Mouse (Mus musculus) A20 (cell line): ENCODE data around the gene Klhl13.

Source experiments
- DNase-seq: peaks from one replicate; pipeline ENCODE4 v3.0.0-alpha.2; 2011; ENCODE audit warnings: low read depth, low spot score

The Klhl13 gene

GRCm38 (mm10) chrX:23364514-23365381 is at the start of gene Klhl13:
TSS of gene Klhl13 (minus strand) at chrX:23365082.
- DNase-seq, result no peak

GRCm38 (mm10) chrX:23409296-23410149 is 44.6 kb upstream of the Klhl13 start:
- no peak for DNase-seq

GRCm38 (mm10) chrX:23388716-23389115 is 23.8 kb upstream of the Klhl13 start:
- DNase-seq, result no peak

- DNase-seq, result no peak
Observed at GRCm38 (mm10) chrX:23363441-23363840, 1.4 kb downstream of the Klhl13 start.

- no peak for DNase-seq
Observed at GRCm38 (mm10) chrX:23360446-23360845, 4.4 kb downstream of the Klhl13 start.

- DNase-seq, result no peak
Observed at GRCm38 (mm10) chrX:23350083-23350482, 14.8 kb downstream of the Klhl13 start.

- DNase-seq, result peak; percentile 26
Observed at GRCm38 (mm10) chrX:23328116-23328515, 36.8 kb downstream of the Klhl13 start.

- DNase-seq, result no peak
Observed at GRCm38 (mm10) chrX:23318857-23319256, 46.0 kb downstream of the Klhl13 start.

- DNase-seq, result peak; percentile 34
Observed at GRCm38 (mm10) chrX:23295952-23296598, 68.8 kb downstream of the Klhl13 start.

GRCm38 (mm10) chrX:23285442-23285817 is 79.5 kb downstream of the Klhl13 start:
- no peak for DNase-seq

GRCm38 (mm10) chrX:23284530-23285441 is 80.1 kb downstream of the Klhl13 start:
- no peak for DNase-seq

- DNase-seq, result no peak
Observed at GRCm38 (mm10) chrX:23267601-23268000, 97.3 kb downstream of the Klhl13 start.

GRCm38 (mm10) chrX:23248752-23249151 is 116.1 kb downstream of the Klhl13 start:
- DNase-seq, result no peak
